Mouse (Mus musculus) brain, adult 2 months (tissue): ENCODE measurements around the gene Lasp1.

Source experiments
- DNase-seq: peaks from one replicate; pipeline ENCODE4 v3.0.0; 2011; ENCODE audit warnings: low read depth, low spot score

Gene Lasp1

DNA sequence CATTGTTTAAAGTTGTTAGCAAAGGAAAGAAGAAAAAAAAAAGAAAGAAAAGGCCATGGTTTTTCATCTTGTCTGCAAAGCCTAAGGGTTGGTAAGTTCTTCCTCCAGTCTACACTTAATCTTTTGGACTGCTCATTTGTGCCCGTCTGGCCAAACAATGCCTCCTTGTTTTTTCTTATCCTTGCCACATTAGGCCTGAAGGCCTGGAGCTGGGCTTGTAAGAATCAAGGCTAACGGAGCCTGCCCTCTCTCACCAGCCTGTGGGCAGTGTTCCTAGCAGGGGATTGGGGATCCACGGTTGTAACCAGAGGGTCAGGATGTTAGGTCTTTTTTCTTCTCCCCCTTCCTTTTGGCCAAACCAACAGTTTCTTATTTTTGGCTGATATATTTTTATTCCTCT, 12.2 kb downstream of the Lasp1 start:
- no peak for DNase-seq

DNA sequence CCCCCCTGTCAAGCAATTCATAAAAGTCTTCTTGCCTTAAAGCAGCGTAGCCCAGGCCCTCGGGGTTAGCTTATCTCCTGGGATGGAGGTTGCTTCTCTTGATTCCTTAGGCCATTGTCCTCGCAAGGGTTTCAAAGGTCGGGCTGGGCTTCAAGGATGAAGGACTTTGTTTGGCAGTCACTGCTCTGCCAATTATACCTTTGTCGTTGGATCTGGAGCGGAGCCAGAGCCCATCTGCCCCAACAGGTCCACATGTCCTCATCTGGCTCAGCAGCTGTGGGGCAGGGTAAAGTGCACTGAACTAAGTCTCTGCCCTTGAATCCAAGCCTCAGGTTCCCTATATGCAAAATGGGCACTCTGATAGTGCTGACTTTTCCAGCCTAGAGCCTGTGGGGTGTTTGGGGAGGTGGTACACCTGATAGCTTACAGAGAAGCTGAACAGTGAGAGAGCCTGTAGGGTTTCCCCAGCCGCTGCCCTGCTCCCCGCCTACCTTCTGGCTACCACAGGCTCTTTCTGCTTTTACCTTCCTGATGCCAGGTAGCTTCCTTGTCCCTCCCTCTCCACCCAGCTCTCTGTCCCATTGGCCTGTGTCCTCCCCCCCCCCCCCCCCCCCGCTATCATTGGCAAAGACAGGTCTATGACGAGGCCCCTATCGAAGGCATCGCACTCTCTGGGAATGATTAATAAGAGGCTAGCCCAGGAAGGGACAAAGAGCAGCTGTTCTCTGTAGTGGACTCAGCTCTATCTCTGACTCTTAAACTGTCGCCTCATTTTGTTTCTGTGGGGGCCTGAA, 13.0 kb downstream of the Lasp1 start:
- no peak for DNase-seq

DNA sequence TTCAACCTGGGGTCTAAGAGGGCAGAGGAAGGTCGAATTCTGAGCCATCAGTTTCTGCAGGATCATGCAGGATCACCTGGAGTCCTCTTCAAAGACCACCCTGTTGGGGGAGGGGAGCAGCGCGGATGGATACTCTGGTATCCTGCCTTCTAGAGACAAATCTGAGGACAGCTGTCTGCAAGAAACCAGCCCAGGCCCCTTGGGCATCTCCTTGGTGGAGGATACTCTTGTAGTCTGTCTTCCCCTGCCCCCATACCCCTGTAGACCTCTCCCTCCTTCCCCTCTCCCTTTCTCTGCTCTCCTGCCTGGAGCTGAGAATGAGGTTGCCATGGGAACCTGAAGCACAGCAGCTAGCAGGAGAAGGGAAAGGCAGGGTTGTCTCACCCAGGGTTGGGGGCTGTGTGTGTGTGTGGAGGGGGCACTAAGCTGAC, 13.7 kb downstream of the Lasp1 start:
- peak; percentile 86 for DNase-seq

DNA sequence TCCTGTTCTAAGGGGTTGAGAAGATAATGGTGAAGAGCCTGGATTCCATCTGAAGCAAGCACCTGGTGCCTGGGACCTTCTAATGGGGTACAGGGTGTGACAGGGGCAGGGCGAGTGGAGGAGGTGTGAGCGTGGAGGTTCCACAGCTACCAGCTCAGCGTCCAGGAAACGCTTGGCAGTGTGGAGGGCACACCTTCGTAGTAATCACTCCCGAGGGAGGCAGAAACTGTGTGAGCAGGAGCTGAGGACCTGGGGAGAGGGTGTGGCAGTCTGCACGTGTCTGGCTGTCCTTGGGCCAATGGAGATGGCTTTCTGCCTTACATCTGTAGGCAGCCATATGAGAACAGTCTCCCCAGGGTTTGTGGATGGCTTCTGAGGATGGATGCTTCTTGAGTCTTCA, 14.3 kb downstream of the Lasp1 start:
- peak; percentile 54 for DNase-seq

DNA sequence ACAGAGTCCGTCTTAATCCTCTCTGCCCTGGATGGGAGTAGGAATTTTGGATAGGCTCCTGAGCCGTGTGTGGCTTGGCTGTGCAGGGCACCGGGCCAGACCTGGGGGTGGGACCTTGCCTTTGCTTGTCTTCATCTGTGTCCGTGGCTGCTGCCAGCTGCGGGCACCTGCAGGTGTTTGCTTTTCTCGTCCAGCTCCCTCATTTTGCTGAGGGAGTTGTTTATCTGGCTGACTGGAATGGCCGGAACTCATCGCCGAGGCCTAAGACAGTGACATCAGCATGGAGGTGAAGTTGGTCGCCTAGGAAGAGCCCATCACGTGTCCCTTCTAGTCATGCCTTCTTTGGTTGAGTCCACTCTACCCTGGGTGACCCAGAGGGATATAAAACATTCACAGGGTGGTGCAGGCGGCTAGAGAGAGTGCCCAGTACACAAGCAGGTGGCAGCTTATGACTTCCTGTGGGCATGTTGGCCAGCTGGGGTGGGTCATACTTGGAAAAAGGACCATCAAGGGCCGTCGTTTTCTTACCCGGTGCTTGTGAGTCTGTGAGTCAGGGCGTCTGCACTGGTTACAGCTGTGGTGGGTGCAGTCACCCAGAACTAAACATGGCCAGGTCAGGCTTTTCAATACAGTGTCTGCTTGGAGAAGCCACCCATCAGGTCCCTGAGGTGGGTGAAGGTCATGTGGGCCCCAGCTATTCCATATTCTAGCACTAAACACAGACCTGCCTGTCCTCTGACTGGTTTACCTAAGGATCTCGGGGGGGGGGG, 15.1 kb downstream of the Lasp1 start:
- no peak for DNase-seq

DNA sequence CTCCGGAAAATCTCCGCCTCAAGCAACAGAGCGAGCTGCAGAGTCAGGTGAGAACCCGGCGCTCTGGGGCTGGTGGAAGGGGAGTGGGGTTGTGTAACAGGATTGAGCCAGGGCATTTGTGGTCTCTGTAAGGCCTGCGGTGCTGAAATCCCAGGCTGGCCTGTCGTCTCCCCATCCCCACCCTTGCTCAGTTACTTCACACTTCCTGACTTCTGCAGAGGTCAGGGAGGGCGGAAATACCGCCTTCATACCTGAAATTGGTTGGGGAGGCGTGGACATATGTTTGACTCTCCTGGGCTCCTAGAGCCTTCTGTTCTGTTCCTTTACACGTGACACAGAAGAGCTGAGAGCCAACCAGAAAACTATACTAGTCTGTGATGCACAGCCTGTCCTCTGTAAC, 16.9 kb downstream of the Lasp1 start:
- DNase-seq: no peak

DNA sequence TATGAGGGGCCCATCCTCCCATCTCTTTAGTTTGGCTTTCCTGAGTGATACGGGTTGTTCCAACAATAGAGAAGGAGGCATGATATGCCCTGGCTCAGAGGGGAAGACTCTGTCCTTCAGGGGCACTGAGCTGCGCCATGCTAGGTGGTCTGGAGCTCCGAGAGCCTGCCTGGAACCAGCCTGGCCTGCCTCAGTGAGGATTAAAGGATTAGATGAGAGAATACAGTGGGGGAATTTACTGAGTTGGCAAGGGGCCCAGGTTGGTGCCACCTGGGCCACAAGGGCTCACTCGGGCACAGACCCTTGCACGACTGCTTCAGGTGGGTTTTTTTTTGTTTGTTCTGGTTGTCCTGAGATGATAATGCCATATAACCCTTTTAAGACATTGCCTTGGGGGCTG, 17.4 kb downstream of the Lasp1 start:
- no peak for DNase-seq

DNA sequence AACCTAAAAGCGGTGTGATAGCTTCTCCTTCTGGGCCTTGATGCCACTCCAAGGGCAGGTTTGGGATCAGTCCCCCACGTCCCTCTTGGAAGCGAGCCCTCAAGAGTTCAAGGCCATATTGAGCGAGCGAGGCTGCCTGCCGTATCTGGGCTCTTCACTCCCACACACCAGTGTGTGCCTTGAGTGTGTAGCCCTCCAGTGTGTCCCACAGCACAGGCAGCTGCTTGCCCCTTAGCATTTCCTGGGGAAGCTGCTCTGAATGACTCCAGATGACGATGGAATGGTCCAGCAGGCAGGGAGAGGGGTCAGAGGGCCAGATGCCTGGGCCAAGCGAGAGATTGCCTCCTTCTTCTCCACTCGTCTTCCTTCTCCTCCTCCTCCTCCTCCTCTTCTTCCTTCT, 18.1 kb downstream of the Lasp1 start:
- no peak for DNase-seq

DNA sequence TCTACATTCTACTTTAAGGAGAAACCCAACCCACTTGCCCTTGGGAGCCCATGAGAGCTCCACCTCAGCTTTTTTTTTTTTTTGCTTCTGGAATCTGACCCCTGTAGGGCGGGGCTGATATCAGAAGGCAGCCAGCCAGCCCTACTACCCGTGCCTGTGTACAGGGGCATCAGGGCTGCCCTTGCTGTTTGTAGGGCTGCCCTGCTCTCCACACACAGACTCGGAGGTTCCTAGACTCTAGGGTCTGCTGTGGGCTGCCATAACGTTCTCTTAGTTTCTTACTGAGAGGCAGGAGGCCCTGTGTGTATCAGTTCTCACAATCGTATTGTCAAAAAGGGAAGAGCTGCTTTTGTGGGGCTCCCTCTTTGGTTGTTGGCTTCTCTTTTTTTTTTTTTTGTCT, 18.6 kb downstream of the Lasp1 start:
- no peak for DNase-seq

DNA sequence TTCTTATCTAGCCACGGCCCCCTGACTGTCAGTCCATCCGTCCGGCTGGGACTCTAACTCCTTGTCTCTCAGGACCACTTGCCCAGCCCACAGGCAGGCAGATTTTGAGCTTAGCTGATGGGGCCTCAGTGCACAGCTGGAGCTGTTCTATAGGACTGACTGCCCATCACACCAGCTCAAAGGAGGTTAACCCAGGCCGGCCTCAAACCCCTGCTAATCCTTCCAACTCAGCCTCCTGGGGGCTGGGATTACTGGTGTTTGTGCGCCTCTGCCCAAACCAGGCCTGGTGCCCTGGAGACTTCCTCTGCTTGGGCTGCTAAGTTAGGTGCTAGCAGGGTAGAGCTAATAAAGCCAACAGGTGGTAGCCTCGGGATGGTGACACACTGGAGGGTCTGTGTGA, 19.2 kb downstream of the Lasp1 start:
- no peak for DNase-seq

DNA sequence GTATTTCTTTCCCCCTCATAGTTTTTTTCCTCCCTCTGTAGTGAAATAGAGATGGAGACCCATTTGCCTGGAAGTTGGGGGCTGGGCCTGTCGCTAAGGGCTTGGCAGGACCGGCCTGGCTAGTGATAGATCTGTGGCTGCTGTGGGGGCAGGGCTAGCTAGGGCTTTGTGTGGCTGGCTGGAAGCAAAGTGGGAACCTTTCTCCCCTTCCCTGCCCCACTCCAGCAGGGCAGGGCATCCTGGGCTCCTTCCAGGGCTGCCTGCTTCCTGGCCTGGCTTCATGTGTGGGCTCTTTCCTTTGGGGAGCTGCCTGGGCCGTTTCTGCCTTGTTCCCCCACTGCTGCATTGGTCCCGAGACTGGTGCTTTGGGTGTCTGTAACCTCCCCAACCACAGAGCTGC, 19.8 kb downstream of the Lasp1 start:
- DNase-seq: no peak

DNA sequence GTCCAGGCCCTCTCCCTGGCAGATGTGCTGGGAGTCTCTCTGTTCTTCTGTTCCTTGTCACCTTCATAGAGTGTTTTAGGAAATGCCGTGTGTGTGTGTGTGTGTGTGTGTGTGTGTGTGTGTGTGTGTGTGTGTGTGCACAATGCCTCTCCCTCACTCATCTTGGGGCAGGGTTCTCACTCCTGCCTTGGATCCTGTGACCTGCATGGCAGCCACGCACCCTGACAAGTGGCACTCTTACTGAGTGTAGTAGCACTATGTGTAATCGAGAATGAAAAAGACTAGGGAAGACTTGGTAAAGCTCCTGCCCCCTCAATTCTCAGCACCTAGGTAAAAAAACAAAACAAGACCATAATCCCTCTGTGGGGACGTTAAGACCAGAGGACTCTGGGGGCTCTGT, 20.3 kb downstream of the Lasp1 start:
- no peak for DNase-seq

DNA sequence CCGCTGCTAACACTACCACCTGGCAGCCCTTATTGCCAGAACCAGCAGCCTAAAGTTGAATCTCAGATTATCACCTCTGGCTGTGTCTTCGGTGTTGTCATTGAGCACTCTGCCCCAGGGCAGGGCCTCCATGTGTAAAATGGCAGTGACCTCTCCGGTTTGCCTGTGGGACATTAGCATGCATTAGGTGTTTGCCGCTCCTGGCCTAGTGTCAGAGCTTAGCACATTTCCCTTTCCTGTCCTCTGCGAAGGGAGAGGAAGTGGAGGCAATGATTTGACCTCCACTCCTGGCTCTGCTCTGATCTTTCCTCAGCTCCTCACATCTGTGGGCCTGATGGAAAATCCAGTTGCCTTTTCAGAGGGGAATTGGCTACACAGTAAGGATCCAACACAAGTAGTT, 21.1 kb downstream of the Lasp1 start:
- no peak for DNase-seq

DNA sequence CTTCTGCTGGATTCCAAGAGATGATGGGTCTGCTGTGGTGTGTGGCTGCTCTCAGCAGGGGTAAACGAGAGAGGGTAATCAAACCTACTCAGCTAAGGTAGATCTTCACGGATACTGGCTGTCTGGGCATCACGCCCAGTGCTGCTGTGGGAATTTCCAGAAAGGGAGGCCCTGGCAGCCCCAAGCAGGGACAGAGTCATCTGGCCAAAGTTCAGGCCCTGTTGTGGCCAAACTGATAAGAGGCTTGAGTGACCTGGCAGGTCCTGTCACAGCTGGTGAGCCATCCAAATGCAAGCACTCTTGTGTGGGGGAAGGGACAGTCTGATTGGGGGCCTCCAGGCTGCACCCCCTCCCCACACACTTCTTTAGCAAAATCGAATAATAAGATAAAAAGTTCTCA, 22.0 kb downstream of the Lasp1 start:
- DNase-seq: no peak

DNA sequence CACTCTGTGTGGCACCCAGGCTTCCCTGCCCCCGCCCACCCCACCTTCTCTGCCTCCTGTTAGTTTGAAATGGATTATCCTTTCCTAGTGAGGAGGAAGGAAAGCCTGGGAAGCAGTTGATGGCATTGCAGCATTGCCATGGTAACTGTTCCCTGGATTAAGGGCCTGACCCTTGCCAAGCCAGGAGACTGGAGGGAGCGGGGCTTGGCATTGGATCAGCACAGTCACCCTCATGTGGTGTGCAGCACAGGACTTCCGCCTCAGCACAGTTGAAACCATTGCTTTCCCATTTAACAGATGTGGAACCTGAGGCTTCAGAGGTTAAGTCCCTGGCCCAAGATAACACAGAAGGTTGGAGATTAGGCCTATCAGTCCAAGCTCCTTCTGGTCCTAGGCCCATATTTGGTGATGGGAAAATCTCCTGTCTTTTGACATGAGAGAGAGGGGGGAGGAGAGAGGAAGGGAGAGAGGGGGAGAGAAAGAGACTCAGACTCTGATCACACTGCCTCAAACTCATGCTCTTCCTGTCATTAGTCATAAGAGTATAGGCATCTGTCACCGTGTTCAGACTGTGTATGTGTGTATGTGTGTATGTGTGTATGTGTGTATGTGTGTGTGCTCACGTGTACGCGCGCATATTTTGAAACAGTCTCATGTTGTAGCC, 22.7 kb downstream of the Lasp1 start:
- no peak for DNase-seq

DNA sequence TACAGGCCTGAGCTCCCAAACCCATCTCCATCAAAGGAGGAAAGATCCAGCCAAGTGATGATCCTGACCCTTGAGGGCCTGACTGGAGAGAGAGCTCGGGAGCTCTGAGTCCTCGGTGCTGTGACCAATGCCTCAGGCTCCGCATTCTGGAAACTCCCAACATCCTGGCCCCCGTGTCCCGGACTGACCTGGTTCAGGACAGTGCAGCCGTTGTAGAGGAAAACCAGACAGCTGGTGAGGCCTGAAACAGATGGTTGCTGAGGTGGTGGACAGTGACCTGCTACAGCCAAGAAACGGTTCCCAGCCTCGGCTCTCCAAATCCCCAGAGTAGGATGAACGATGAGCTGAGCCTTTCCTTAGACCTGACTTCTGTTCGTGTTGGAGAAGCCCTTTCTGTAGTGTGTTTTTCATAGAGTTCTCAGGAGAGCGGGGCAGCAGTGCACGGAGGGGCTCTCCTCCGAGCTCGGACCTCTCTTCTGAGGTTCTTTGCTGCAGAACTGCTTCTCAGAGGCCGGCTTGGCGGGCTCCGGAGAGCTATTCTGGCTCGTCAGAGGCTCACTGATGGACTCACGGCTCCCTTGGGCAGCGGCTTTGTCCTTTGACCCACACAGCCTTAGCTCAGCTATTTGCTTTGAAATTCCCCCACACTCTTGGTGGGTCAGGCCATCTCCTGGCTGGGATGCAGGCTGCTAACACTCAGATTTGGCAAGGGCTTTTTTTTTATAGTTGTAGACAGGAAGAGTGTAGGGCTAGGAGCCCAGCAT, 24.2 kb downstream of the Lasp1 start:
- DNase-seq: peak; percentile 93

DNA sequence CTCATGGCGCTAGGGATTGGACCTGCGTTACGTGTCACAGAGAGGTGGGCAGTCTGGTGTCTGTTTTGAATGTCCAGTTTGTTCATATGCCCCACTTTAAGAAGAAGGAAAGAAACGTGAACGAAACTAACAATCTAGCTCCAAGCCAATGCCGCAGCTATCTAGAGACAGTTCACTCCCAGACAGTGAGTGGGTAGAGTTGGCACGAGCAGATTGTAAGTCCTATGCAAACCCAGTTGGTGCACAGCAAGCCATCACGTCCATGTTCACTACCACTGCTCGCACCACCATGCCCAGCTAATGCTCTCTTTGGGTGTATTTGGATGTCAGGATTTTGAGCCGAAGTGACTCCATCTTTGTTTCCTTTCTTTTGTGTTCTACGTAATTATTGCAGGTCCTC, 25.4 kb downstream of the Lasp1 start:
- DNase-seq: peak; percentile 63

DNA sequence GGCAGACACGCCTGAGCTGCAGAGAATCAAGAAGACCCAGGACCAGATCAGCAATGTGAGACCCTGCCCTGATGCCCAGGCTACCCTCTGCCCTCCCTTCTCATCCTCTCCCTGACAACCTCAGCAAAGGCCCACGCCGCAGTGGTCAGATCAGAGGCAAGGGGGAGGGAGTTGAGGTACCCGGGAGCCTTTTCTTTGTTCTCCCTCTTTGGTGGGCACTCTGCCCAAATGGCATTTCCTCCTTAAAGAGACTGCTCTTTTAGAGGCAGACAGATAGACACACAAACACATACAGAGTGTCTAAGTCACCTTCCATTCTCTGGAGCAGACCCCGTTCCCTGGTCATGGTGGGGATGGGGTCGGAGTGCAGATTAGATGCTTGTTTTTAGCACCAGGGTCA, 26.1 kb downstream of the Lasp1 start:
- DNase-seq: no peak

DNA sequence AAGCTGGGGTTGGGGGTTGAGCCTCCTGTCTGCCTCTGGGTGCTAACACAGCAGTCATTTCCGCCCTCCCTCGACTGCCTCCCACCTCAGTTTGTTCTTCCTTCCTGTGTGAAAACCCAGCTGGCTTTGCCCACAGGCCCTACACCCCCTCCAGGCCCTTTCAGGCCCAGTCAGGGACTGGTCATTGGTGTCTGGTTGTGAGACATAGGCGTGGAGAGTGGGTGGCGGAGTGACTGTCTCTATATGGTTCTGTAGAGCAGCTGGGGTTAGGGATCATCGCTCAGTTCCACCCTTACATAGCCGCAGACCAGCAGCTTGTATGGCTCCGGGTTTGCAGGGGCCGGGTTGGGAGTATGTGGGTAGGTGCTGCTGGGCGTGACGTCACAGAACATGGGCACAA, 26.5 kb downstream of the Lasp1 start:
- DNase-seq: no peak

DNA sequence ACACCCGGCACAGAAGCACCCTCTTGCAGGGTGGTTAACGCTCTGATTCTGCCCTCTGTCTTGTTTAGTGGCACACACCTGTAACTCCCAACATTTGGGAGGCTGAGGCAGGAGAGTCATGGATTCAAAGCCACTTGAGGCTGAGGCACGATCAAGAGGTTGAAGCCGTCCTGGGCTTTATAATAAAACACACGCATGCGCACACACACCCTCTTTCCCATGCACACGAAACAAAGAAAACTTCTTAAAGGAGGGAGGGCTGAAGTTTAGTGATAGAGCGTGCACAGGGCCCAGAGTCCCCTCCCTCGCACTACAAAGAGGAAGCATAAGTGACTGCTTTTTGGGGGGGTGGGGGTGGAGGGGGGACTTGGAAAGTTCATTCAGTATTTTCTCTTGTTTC, 27.2 kb downstream of the Lasp1 start:
- DNase-seq: no peak

DNA sequence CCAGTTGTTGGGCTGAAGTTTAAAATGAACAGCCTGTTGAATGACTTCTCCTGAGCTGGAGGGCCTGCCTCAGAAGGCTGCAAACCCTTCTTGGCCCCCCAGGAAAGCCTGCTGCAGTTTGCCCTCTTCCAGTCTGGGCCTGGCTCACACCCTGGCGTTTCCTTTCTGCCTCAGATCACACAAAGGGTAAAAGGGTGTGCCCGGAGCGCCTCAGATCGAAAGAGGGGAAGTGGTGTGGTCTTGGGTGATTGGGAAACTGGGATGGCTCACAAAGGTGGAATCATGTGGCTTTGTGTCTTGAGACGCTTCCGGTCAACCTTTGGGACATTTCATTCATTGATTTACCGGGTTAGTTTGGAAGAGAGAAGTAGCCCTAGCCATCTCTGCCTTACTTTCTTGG, 27.6 kb downstream of the Lasp1 start:
- DNase-seq: no peak

DNA sequence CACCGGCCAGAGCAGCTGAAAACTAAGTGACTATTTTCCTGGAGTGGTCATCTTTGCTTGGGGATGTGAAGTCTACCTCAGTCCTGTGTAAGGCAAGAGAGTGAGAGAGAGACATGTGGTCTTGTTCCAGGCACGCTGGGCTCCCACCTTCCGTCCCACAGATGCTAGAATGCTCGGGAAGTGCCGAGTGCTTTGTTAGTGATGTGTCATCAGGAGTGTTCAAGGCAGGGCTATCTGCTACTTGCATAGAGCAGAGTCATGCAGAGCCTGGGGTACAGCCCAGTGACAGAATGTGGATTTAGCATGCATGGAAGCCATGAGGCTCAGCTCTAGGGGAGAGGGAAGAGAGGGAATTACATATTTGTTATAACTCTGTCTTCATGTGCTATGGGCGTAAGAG, 28.9 kb downstream of the Lasp1 start:
- peak; percentile 69 for DNase-seq
